Mouse (Mus musculus) brain, adult 2 months (tissue): ENCODE measurements at regions not wholly inside any gene's neighbourhood (a gene's known extent, or its start where the extent isn't known, plus 50 kb on each side); places are given as distances from the start of the nearest gene placed in this dataset.

Experiments
- DNase-seq: peaks from one replicate; pipeline ENCODE4 v3.0.0; 2011; ENCODE audit warnings: low read depth, low spot score

DNA sequence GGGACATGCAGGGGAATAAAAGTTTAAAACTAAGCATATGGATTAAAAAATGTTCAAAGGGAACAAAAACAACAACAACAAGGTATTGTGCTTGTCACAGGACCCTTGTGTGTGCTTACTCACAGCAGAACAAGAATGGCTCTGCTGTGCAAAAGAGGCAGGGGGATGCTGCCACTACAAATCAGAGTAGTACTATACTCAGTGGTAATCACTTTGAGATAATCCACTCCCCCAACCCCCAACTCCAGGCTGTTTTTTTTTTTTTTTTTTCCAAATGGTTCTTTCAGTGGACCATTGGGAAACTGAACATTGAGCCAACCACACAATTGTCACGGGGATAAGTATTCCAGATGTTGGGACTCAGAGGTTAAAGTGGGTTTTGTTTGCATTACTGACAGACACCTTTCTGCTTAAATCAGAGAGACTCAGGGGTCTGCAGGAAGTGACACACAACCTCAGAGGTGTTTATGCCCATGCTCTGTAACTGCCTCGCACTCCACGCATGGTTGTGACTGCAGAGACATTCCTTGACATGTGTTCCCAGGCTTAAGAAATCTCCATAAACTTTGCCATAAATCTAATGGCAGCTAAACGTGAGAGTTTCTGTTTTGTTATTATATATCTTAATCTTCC, 461.7 kb upstream of the Cited2 start:
- DNase-seq, result no peak

DNA sequence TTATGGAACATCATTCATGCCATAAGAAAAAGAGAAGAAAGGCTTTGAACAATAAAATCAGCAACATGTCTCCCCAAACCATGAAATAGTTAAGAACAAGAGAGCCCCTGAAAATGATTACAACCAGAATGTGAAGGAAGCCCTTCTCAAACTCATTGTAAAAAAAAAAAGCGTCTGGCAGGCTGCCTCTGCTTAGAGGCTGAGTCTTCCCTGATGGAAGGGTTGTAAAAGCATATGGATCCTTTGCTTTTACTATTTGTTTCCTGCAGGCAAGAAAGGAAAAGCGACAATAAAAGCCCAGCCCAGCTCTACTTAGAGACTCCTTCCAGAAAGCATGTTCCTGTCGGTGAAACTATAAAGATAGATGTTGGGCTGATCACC, 461.2 kb upstream of the Cited2 start:
- no peak for DNase-seq

DNA sequence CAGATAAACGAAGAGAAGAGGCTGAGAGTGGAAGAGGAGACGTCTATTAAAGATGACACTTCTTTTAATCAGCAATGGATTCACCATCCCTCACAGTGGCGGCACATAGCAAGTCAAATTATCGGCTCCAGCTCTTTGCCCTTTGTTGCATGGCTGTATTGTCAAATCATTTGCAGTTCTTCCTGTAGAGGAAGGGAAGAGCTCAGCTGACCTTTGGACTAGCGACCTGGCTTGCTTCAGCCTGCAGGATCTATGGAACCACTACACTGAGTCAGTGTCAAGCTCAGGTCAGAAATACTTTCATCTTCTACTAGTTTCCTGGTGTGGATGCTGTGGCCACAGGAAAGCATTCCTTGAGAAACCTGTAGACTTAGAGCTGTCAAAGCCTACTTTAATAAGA, 450.4 kb upstream of the Cited2 start:
- DNase-seq, result no peak

DNA sequence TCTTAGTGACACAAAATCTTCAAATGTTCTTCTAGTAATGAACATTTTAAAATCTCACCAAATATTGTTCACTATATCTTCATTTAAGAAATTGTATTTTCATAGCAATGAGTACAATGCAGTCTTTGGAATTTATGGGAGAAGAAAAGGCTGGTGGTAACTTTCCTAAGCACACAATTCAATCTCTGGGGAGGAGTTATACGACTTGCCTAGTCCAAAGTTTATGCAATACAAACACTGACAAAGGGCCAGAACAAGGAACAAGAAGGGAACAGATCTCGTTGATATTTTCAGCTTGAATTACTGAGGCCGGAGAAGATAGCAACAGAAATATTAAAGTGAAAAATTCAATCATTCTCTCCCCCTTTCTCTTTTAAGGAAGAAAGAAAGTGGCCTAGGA, 449.2 kb upstream of the Cited2 start:
- DNase-seq, result no peak

DNA sequence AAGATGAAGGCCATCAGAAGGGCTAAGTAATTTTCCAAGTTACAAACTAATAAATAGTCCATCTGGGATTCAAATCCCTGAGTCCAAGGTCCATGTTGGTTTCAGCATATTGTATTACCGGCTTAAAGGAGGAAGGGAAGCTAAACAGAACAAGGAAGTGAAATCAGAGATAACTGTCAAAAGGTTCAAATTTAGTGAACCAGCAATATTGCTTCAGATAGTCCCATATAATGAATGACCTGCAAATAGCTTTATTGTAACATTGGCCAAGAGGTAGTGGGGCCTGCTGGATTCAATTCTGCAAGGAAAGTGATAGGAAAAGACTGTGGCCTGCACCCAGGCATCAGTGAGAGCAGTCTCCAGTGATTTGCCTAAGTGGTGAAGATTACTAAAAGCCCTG, 447.8 kb upstream of the Cited2 start:
- no peak for DNase-seq

DNA sequence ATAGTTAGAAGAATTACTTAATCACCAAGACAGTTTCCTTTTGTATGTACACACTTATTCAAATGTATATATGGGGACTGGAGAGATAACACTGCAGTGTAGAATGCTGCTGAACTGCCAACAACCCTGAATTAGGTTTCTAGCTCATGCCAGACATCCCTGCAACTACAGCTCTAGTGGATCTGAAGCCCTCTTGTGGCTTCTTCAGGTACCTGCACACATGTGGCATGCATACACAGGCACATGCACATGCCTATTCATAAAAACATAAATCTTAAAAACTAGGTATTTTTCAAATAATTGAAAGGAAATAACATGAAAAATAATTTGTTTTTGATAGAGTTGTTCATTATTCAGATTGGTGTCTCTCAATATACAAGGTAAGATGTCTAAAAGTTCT, 445.1 kb upstream of the Cited2 start:
- DNase-seq, result no peak

DNA sequence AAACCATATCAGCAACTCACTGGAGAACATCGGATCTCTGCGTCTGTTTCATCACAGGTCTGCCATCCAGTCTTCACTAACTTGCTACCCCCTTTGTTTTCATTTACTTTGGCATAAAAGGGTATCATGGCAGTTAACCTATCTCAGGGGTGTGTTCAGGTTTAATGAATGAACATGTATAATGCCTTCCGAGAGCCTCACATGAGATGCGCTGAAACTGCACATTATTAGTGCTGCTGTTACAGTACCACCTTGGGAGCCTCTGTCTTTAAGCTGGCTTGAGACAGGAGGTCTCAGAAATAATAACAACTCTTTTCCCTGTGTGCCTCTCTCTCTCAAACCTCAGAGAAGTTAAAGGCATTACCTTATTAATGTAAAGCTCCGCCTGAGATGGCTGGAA, 438.2 kb upstream of the Cited2 start:
- no peak for DNase-seq

DNA sequence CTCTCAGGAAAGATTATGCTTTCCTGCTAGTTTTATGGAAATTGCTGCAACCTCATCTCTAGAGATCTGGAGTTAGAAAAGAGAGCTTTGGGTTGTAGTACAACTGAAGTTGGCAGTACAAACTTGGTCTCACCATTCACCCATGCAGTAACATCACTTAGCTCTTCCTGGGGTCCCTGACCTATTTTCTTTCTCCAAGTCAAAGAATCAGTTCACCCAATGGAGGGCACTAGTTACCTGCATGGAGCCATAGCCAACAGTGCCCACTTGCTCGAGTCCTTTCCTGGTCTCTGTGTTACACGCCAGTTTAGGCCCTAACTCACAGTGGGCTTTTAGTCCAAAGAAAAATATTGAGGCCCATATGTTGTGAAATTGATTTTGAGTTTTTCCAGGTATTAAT, 435.9 kb upstream of the Cited2 start:
- no peak for DNase-seq

DNA sequence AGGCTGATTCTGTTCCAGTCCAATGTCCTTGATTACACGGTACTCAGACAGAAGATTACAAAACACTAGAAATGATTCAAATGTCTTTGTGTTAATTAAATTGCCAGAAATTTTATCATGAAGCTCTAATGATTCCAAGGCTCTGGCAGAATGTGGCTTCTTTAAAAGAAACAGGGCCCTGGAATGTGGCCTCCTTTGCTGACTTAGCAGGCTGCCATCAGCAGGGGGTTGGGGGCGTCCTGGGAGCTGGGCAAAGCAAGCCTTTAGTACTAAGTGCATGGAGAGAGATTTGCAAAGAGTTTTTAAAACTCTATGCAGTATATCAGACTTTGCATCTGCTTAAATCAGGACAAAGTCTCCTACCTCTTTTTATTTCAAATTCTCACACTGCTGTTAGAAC, 434.8 kb upstream of the Cited2 start:
- no peak for DNase-seq

DNA sequence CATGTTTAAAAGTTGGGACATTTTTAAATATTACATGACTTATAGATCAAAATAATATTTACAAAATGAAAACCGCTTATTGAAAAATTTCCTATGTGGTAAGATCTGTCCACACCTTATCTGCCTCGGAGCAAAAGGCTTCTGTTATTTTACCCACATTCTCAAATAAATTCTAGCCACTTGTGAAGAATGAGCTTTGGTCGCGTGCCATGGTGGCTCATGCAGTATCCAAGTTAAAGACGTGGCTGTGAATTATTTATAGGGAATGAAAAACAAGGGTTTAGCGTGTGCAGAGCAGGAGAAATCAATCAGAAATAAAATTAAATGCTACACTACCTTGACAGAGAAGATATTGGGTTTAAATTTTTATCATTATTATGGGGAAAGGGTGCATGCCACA, 430.7 kb upstream of the Cited2 start:
- no peak for DNase-seq

DNA sequence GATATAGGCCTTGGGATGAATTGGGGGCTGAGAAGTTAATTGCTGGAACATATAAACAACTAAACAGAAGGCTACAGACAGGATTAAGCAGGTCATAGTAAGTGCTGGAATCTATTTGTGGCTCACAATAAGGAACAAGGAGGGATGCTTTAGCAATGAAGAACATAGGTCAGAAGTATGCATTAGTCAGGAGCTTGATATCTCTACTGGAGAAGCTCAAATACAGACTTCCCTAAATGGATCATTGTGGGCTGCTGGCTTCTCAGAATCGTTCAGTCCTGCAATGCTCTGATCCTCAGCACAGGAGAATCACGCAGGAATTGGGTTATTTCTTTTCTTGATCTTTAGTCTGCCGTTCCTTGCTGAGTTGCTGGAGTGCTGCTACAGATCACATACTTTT, 428.6 kb upstream of the Cited2 start:
- DNase-seq, result no peak

DNA sequence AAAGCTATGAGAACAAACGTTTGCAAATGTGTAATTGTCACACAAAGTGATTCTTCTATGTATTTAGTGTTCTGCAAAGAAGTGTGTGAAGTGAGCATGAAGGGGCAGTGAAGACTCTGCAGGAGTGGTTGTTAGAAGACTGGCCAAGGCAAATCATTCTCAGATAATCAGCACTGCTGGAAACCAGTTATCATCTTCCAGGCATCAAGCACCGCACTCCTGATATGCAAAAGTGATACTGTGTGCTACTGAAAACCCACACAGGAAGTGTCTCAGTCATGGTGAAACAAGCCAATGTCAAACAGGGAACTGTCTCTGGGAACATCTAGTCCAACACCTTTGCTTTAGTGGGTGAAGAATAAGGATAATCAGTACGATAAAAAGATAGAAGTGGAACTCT, 427.9 kb upstream of the Cited2 start:
- no peak for DNase-seq

DNA sequence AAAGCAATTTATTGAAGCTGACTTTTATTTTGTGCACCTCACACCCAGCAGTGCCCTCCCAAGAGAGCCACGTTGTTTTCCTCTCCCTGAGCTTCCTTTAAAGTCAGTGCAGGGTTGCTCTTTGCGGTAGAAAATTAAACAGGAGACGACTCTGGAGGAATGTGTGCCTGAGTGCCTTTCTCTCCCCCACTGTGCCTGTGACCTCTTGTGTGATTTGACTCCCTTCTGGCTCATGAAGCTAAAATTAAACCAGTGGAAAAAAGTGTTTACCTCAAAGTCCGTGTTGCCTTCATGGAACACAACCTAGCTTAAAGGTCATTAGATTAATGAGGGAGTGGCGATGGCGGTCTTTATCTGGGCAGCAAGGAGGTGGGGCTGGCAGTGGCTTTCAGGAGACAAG, 423.4 kb upstream of the Cited2 start:
- peak; percentile 36 for DNase-seq

DNA sequence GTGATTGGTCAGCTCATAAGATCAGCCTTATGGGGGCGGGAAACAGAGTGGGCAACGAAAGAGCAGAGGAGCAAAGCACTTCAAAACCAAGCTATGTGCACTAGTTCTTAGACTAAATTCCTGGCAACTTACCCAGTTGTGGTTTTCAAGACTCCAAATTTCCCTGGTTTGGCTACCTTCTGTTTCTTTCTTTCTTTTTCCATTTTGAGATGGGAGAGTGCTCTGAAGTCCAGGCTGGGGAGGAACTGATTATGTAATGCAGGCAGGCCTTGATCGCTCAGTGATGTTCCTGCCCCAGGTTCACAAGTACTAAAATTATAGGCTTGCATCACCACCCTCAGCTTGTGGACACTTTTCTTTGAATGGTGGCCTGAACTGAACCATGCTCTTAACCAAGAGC, 396.3 kb upstream of the Cited2 start:
- DNase-seq, result peak; percentile 35

DNA sequence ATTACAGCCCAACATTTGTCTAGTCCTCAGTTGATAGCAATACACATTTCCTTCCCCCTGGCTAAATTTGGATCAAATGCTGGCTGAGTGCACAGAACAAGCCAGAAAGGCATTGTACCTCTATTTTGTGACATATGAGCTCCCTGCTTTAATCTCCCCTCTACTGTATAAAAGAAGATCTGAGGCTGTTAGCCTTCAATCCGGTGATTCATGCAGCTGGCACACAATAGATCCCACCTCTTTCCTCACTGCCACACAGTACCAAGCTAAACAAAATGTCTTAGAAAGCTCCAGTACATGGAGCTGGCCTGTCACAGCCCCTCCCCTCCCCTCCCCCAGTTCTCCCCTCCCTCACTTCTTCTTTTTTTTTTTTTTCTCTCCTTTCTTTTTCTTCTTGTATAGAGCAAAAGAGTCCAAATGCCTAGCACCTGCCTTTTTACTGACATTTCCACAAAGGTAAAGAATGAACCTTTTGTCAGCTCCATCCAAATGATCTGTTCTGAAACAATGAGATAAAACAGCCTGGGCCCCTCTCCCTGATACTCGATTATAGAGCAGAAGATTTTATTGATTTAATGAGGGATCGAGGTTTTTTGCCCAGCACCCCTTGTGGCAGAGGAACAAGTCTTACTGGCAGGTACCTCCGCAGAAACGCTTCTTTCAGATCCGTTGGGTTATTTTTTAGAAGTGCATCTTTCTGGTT, 392.0 kb upstream of the Cited2 start:
- DNase-seq, result peak; percentile 85

DNA sequence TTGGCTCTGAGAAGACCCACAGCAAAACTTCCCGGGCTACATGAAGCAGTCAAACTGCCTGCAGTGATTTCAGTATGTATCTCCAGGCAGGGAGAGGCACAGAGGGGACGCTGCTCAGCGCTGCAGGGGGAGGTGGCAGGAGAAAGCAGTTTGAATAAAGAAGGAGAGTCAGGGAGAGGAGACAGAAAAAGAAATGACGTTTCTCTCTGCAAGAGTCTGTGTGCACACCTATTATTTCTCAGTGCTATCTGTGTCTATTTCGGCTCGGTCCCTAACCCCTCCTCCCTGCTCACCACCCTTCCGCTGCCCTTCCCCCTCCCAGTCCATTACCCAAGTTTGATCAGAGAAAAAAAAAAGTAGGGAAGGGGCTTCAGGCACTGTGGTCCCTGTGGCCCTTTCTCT, 391.4 kb upstream of the Cited2 start:
- DNase-seq, result peak; percentile 76

DNA sequence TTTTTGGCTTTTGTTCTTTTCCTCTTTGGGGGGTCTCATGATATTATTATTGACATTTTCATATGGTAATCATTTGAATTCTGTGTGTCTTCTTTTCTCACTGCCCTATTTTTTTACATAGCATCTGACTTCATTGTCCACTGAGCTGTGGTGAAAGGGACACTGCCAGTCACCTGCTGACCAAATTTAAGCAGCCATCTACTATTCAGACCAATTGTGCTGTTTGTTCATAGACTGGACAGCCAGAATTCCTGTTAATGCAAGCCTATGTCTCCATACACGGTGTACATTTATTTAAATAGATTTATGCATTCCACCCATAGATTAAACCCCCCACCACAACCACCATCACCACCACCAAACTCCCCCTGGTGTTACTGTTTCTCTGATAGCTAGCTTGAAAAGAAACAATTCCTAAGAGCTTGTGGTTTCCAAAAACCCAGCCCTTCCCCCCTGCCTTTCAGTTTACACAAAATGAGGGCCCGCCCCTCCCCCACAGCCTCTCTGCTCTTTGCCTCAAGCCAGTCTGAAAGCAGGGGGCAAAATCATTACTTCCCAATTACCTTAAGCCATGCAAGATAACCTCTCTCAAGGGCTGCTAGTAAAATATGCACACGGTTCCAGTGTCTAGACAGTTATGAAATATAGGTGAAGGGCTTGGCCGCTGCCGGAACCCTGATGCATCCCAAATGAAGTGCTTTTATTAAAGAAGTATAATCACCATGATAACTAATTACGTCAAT, 390.8 kb upstream of the Cited2 start:
- peak; percentile 25 for DNase-seq

DNA sequence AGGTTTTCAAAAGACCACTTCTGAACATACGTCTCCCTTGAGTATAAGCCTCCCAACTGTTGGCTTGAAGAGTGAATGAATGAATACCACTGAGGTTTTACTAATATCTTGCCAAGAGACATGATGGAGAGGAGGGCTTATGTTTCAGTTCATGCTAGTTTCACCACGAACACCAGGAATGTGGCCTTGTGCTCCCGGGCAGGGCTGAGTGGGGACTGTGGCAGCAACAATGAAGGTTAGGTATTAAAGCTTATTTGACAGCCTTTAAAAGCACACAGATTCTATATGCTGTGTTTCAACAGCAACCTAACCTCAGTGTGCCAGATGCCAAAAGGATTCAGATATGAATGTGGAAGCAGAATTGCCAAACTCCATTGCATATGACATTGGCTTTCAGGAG, 390.0 kb upstream of the Cited2 start:
- no peak for DNase-seq

DNA sequence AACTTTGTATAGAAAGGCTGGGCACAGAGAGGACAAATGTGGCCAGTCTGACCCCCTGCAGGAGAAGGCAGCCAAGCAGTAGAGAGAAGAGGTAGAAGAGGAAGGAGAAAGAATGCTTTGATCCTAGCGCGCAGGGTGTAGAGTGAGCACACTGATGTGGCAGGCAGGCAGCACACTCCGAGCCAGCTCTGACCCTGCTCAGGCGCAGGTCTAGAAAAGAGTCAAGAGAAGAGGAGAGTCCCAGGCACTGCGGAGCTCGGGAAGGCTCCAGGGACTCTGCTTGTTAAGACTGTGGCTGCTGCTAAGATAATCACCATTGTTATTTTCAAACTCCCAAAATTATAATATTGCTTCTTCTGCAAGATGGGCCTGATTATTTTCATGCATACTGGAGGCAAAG, 389.3 kb upstream of the Cited2 start:
- DNase-seq, result no peak

DNA sequence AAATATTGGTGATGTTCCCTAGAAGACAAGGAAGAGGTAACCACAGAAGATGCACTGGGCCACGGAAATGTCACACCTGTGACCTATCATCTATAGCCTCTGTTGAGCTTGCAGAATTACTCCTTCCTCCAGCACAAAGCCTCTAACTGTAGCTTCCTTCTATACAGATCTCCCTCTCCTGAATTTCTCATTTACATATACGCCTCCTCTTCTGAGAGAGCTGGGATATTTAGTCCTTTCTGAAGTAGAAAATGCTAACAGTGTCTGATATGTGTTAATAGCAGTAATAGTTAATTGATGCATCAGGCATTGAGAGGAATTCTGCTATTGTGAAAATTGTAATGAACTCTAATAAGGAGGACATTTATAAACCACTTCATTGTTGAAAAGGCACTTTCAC, 385.8 kb upstream of the Cited2 start:
- peak; percentile 20 for DNase-seq

DNA sequence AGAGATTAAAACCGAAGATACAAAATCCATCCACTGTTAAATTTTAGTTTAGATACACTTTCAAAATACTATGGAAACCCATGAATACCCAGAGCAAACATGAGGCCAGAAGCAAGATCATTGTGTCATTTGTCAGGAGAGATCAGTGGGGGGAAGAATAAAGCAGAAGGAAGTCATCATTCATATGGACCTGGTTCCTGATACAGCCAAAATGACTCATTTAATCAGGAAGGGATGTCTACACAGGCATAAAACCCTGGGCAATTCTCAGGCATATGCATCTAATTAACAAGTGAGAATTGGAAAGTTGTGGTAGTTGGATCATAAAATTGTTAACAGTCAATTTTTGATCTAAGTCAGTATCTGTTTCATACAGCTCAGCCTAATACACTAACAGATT, 379.2 kb upstream of the Cited2 start:
- no peak for DNase-seq

DNA sequence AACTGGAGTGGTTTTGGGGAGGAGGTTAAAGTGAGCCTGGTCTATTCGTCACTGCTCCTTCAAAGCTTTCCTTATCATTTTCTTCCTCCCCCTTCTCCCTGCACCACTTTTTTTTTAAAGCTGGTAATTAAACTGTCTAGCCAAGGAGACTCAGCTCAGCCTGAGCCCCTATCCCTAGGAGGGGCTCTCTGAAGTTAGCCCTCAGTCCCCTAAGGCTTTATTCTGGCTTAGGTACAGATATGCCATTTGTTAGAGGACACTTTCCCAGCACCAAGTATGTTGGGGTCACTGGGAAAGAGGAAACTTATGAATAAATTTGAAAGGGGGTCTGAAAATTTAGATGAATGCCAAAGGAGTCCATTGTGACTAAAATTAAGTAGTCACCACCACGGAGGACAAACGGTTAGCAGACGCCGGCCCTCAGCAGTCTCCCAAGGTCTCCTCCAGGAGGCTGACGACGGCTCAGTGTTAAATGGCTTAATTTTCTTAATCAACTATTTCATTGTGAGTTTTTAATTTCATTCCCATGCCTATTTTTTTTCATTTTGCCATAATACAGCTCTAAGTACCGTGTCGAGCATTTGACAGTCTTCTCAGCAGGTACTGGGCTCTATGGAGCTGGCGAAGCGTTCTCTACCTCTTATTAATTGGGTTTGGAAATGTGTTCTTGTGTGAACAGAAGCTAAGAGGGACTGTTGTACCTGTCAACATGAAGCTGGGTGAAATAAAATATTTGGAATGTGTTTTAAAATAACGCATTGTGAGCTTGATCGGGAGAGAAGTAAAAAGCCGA, 370.6 kb upstream of the Cited2 start:
- DNase-seq, result no peak
